Mouse (Mus musculus): ENCODE results near the gene Gm49358. TPM values are rescaled to one million over a fixed set of nuclear protein-coding genes. Genes with fewer than 3 reads are reported as not detected.

Gm49358 gene
- 1 to 10 TPM in 1 of 2 experiments, under 1 TPM in 1; 0.59 to 2.7 TPM for total RNA-seq (2023)

DNA sequence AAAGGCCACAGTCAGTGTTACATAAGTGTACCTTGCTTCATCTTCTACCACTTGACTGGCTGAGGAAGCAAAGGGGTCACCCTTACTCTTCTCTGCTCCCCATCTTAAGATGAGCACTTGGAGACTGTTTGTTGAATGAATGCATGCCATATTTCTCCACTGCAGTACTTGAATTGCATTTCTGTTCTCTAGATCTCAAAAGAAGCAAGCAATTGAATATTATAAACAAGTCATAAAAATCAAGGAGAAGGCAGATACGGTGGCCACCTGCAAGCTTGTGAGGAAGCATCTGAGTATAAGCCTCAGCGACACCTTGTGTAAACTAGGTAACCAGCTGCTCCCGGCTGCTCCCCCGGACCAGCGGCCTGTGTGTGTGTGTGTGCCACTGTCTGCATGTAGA lies at the start of gene Gm49358:
TSS of gene Gm49358 (plus strand) at position 301 of the 400 bp plus-strand sequence.

DNA sequence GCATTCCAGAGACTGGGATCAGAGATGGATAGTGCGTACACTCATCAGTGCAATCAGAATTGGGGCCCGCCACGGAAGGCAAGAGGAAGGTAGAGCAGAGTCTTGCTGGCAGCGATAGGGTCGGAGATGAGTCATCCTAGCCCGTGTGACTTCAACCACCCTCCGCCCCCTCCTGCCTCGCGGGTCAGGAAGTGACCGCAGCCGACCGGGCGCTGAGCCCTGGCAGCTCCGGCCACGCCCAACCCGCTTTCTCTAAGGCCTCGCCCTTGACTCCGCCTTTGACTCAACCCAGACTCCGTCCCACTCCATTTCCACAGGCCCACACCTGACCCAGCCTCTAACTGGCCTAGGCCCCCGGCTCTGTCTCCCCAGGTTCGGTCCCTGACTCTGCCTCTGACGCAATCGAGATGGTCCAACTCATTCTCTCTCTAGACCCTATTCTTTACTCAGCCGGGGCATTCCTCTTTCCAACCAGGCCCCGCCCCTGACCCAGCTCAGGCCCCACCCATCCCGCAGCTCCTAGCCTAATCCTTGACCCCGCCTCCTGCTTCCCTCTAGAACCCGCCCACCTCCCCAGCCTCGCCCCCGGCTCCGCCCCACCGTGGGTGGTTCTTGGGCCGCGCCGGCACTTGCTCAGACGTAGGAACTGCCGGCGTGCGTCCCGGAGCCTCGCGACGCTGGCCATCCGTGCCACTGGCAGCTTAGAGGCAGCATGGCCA lies 14.8 kb downstream of the Gm49358 start, which contains the start of gene Nt5dc3:
TSS of gene Nt5dc3 (plus strand) at position 608 of the 719 bp plus-strand sequence.

Other genes with a start within 250 kb of the Gm49358 start
- gene Hsp90b1, start 58.5 kb upstream of the Gm49358 start, total RNA-seq (2023) = 100 to 1,000 TPM; 264 to 318 TPM
- gene Ttc41, start 58.2 kb upstream of the Gm49358 start, total RNA-seq (2023) = 1 to 10 TPM; 2.7 to 2.9 TPM
- gene Nt5dc3, start 15.0 kb downstream of the Gm49358 start, total RNA-seq (2023) = 10 to 100 TPM in 1 of 2 experiments, 1 to 10 TPM in 1; 8.8 to 10.1 TPM
- 1 to 10 TPM in 1 of 2 experiments, under 1 TPM in 1; 0.64 to 1.9 TPM for gene Stab2, start 244.1 kb downstream of the Gm49358 start, total RNA-seq (2023)

All from T-cell, adult 66 days (primary cell).